Mouse (Mus musculus) kidney, postnatal 10 days (tissue): Measurements from ENCODE around the gene Spo11.

Experiments
- DNase-seq: peaks from one replicate; pipeline ENCODE4 v3.0.0; 2021; ENCODE audit warnings: mixed read lengths

The Spo11 gene

DNA sequence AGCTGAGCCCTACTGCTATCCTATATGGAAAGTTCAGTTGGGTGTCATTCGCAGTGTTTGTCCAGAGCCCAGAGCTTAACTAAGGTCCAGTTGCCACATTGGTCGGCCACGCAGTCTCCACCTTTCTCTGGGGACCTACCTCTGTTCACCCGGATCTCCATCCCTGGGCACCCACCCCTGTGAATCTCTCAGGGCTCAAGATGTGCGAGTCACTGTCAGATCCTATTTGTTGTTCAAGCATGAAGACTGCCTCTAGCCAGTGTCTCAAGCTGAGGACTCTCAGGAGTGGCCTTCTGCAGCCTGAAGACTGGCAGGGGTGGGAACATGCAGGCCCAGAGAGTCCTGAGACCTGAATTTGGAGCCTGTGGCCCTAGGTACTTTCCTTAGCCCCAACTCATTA lies 58.6 kb downstream of the Spo11 start:
- DNase-seq: no peak

GRCm38 (mm10) chr2:173036611-173037010 lies 59.1 kb downstream of the Spo11 start:
- no peak for DNase-seq

GRCm38 (mm10) chr2:173037347-173037746 lies 59.8 kb downstream of the Spo11 start:
- no peak for DNase-seq

- DNase-seq: no peak
These were observed 60.5 kb downstream of the Spo11 start for GRCm38 (mm10) chr2:173037827-173038607.

- DNase-seq: no peak
These were observed 61.5 kb downstream of the Spo11 start for GRCm38 (mm10) chr2:173039041-173039440.

DNA sequence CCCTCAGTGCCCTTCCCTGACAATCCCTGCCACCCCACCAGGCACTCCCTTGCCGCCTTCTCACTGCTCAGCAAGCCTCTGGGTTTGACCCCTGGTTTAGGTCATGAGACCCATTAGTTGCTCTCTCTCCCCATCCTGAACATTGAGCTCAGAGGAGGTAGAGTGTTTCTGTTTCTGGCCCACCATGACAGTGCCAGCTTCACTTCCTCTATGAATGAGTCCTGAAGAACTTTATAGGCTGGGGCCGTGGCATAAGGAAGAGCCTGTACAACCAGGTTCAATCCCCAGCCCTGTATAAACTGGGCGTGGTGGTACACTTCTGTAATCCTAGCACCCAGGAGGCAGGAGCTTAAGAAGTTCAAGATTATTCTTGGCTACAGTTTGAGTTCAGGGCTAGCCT lies 63.3 kb downstream of the Spo11 start:
- no peak for DNase-seq

- no peak for DNase-seq
These were observed 63.7 kb downstream of the Spo11 start for GRCm38 (mm10) chr2:173041242-173041641.

DNA sequence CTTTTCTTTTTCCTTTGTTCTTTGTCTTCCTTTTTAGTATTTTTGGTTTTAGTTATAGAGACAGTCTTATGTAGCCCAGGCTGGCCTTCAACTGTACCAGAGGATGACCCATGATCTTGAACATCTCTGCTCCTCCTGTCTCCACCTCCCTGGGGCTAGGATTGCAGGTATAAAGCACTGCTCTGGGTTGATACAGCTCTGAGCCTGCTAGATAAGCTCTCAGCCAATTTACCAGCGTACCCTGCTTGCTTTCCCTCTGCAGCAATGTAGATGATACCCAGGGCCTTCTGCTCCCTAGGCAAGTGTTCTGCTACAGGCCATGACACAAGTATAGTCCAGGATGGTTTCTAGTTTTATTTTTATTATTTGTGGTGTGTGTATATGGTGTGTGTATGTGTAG lies 64.4 kb downstream of the Spo11 start:
- DNase-seq: no peak

DNA sequence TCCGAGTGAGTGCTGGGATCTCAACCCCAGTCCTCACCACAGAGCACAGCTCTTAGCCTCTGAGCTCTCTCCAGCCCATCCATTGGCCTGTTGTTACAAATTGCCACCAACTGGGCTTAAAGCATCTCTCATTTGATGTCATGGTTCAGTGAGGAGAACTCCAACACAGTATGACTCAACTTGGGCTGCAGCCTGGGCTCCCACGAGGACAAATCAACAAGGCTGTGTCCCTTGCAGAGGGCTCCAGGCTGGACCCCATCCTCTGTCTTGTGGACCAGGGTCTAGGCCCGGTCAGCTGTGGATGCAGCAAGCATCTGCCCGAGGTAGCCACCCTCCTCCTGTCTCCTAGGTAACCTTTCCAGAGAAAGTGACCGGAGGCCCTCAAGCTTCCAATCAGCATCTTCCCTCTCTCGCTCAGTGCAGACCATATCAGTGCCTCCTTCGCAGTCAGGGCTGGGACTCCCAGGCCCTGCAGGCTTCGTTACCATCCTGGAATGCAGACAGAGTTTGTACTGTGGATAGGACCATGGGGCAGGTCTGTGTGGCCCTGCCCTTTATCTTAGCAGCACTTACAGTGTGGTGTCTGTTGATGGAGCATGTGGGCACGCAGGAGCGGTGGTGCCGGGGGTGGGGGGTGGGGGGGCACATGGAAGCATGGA lies 65.1 kb downstream of the Spo11 start:
- no peak for DNase-seq
